Mouse (Mus musculus) ES-E14 (cell line): ENCODE measurements around the gene Hsp90ab1.

Experiments
- HCFC1 ChIP-seq: IDR thresholded peaks from 2 replicates; pipeline ENCODE4 v1.6.1; 2012; ENCODE audit warnings: low read length, inconsistent platforms, borderline replicate concordance; ENCODE audit not compliant: insufficient read depth
- MAFK ChIP-seq: IDR thresholded peaks from 2 replicates; pipeline ENCODE4 v1.6.1; 2014; ENCODE audit warnings: mild to moderate bottlenecking, low read depth, low read length, inconsistent platforms; ENCODE audit not compliant: insufficient read depth
- ZC3H11A ChIP-seq: IDR thresholded peaks from 2 replicates; pipeline ENCODE4 v1.6.1; 2012; ENCODE audit warnings: low read depth, mild to moderate bottlenecking, inconsistent platforms, low read length, borderline replicate concordance

DNA sequence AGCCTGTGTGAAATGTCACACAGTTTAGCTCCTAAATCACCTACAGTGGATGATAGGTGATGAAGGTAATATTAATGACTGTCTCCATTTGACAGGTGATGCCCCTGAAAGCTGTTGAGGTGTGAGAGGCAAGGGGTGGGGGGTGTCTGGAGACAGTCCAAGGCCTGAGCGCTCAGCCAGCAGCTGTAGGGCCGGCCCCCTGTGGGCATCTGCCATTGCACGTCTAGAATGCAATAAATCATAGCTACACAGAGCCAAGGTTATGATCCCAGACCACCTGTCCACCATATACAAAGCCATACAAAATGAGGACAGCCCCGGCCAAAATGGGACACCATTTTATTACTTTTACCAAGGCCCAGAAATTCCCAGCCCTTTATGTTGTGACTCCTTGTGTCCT, 48.1 kb downstream of the Hsp90ab1 start:
- TF ChIP-seq ZC3H11A = no peak
- TF ChIP-seq MAFK = no peak
- TF ChIP-seq HCFC1 = no peak
